Mouse (Mus musculus) monocyte, adult 2 months (primary cell): ENCODE data around the gene Alms1.
A peak's percentile ranks its signal among the peaks of the same experiment; 100 is the strongest.
"Not testable (repeated sequence)": the region's sequence is repeated elsewhere in the genome, so short reads cannot be mapped to it uniquely, and the experiment has no call there.

Experiments
- DNase-seq, 2 experiments: peaks; one replicate each; pipeline ENCODE4 v3.0.0; 2022; ENCODE audit warnings: low spot score in 2 of 2, low read depth in 1 of 2

Alms1 gene

DNA sequence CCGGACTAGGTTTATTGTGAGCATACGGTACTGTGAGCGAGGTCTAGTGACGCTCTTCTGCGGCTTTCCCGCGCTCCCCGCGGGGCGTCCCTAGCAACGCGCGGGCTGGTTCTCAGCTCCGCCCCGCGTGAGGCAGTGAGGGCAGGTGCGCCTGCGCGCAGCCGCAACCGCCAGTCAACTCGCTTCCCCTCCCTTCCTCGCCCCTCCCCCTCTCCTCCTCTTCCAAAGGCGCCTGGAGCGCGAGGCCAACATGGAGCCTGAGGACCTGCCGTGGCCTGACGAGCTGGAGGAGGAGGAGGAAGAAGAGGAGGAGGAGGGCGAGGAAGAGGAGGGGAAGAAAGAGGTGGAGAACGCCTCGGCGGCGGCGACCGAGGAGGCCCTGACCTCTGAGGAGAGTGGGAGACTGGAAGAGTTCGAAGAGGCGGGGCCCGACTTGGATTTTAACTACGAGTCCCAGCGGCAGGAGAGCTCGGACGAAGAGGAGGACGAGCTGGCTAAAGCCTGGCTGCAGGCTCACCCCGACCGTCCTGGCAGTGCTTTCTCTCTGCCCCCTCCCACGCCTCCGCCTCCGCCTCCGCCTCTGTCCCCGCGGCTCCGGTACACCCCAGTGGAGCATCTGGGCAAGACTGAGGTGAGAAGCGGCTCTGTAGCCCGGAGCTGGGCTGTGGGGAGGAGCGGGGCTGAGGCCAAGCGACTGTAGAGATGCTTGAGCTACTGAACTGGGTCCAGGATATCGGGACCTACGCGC, at the start of gene Alms1:
Alms1 (plus strand) TSS at position 136 of the 748 bp plus-strand sequence.
- DNase-seq, result peak; percentile 67 to 75

DNA sequence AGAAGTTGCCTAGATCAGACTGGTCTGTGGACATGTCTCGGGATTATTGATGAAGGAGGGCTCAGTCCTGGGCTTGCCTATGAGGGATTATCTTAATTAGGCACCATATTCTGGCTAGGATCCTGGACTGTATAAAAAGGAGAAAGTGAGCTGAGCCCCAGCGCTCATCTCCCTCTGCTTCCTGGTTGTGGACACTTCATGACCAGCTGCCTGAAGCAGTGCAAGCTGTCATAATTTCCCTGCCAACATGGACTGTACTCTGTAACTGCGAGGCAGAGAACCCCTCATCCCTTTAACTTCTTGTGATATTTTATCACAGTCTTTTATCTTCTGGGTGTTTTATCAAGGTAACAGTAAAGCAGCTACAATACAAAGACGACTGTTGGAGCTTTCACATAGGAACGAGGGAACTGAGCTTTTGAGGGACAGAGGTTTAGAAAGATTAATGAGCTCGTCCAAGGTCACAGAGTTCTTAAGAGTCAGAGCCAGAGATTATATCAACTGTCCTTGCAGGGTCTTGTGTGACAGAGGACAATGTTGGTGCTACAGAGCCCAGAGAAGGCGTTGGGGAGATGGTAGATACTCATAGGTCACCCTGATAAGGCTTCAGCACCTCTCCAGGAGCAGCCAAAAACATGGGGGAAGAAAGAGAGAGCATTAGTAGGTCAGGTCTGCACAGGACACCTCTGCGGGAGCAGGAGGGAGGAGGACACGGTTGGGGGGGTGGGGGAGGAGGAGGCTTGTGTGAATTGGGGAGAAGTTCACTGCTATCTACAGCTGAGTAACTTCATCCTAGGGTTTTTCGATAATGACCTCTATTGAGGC, 43.8 kb upstream of the Alms1 start:
- no peak for DNase-seq

DNA sequence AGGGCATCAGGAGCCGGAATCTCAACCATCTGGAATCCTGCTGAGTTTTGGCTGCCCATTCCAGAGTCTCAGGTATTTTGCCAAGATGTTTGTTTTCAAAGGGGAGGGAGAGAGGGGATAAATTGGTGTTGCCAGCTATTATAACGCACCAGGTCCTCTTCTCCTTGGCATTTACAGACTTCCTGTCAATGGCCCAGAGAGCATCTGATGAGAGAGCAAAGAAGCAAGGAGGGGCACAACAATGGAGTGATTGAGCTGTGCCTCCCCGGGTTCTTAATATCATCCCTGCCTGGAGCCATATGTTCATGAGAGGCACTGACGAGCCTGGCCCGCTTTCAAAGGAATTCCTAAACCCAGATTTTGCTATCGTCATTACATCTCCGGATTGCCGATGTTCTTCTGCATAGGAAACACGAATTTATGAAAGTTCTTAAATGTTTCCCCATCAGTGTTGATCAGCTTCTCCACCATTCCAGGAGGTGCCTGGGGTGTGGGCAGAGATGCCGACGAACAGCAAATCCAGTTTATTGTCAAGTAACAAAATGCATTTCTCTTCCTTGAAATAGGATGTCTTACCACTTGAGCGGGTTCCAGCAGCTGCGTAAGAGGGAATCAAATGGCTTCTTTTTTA, 43.0 kb upstream of the Alms1 start:
- no peak for DNase-seq

DNA sequence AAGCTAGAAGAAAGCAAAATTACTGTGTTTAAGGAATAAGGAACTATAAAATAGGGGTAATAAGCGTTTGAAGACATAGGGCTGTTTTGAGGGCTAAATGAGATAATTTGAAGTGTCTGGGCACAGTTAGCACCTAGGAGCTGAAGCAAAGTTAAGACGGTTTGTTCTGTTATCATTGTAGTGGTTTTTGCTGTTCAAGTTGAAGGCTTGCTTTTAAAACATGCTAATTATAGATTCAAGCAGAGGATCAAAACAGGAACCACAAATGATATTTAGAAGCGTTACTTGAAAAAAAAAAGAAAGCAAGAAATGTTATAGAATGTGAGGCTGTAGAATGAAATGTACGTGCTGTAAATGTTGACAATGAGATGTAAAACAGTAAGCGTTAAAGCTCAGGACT, 39.7 kb upstream of the Alms1 start:
- DNase-seq, result no peak

DNA sequence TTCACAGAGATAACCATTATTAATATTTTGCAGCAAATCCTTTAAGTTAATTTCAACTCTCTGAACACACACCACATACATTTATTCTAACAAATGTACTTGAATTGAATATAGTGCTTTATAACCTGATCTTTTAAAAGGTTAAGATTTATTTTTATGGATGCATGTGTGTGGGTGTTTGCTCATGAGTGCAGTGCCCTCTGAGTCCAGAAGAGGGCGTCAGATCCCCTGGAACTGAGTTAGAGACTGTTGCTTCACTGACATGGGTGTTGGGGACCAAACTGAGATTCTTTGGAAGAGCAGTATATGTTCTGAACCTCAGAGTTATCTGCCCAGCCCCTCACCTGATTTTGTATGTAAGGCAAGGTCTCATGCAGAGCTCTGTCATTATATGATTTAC, 25.0 kb upstream of the Alms1 start:
- no peak for DNase-seq

DNA sequence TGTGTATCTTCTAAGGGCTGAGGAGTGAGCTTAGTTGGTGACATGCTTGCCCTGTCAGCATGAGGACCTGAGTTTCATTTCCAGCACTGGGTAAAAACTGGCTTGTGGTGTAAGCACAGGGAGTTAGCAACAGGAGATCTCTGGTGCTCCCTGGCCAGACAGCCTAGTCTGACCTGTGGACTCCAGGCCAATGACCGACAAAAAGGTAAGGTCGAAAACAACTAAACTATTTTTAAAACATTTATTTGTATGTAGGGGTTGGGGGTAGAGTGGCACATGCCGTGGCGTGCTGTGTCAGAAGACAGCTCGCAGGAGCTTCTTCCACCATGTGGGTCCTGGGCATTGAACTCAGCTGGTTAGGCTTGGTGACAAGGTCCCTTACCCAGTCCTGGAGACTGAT, 14.5 kb upstream of the Alms1 start:
- no peak for DNase-seq

DNA sequence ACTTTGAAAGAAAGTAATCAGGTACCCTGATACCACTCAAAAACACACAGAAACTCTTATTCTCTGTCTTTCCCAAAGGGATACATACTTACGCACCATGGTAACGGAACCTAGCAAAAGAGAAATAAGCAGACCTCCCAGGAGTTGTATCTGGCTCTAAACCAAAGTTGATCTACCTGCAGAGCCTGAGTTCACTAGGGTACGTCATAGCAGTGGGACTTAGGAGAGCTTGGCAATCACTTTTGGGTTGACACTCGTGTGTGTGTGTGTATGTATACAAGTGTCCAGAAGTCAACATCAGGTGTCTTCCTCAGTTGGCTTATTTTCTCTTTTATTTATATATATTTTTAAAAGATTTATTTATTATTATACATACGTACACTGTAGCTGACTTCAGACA, 5.6 kb upstream of the Alms1 start:
- no peak for DNase-seq

DNA sequence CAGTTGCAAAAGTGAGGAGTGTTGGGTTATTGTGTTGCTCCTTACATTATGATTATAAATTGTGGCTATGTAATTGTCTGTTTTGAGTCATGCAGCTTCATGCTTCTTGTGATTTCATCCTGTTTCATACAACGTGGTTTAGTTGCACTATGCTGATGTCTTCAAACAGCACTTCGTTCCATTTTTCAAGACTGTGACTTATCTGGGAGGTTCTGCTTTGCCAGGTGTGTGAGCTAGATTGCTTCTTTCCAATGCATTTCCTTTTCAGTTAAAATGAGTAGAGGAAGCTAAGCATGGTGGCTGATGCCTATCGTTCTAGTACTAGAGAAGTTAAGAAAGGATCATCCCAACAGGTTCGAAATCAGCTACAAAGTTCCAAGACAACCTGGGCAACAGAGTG, 2.7 kb upstream of the Alms1 start:
- no peak for DNase-seq

DNA sequence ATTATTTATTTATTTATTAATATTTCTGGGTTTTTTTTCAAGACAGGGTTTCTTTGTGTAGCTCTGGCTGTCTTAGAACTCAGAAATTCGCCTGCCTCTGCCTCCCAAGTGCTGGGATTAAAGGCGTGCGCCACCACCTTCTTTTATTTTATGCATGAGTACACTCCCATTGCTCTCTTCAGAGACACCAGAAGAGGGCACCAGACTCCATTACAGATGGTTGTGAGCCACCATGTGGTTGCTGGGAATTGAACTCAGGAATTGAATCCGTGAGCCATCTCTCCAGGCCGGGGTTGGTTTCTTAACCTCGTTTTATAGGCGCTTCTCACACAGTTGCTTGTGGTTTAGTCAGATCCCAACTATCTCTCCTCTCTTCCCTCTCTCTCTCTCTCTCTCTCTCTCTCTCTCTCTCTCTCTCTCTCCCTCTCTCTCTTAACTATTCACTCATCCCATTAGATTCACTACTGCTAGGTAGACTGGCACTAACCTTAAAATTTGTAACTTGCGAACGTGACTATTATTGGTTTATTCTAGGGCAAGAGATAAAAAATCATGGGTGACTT, 445 bp upstream of the Alms1 start:
- DNase-seq, result no peak

DNA sequence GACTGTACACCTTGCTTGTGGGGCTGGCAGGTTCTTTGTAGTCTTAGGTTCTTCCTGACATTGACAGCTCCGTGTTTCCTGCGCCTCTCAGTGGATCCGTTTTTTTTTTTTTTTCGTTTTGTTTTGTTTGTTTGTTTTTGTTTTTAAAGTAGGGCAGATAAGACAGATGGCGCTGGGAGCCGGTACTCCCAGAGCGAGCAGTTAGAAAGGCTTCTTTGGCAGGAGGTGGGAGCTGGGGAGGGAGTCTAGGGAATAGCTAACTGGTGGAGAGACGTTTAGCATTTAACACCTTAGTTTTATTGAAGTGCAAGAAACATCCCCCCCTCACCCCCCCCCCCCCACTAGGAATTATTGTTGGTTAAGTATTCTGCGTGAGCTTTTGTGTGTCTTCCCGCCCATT, 833 bp downstream of the Alms1 start:
- DNase-seq, result no peak

DNA sequence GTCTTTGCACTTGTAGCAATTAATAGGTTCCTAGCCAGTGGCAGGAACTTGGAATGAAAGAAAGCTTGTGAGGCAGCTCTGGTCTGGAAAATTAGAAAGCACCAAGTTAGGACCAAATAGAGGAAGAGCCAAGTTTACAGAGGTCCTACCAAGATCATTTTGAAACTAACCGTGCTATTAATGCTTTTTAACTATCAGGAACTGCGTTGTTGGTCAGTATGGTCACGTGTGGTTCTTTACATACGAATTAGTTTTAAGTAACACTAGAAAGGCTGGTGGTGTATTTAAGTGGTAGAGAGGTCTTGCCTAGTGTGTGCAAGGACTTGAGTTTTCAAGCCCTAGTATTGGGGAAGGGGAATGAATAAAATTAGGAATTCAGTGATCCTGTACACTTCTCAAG, 1.2 kb downstream of the Alms1 start:
- DNase-seq, result no peak

DNA sequence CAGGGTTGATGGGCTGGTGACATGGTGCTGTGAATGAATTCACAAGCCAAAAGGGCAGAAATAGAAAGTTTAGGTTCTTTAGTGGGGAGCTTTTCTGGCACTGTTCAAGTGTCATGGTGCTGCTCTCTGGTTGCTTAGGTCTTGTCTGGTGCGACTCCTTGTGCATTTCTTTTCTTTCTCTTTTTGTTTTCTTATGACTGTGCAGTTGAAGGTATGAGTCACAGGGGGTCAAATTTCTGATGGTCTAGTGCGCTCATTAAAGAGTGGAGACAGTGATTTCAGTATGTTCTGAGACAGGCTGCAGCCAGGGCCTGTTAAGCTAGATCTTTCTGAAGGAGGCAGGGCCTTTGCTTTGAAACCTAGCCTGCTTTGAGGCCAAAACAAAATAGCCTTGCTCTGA, 2.8 kb downstream of the Alms1 start:
- no peak for DNase-seq

DNA sequence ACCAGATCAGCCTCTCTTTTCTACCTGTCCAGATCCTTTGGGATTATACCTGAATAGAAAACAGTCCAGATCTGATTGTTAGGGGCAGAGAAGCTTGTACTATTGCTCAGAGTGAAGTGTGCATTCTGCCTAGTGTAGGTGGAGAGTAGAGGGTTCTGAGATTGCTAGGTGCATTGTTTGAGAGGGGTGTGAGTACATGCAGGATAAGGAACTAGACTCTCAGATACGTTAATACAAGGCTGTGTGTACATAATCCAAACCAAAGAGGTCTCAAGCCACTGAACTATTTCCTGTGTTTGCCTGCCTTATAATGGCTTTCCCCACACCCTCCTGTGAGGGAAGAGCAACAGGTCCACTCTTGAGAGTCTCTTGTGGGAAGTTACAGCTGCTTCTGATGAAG, 12.0 kb downstream of the Alms1 start:
- DNase-seq, result no peak

DNA sequence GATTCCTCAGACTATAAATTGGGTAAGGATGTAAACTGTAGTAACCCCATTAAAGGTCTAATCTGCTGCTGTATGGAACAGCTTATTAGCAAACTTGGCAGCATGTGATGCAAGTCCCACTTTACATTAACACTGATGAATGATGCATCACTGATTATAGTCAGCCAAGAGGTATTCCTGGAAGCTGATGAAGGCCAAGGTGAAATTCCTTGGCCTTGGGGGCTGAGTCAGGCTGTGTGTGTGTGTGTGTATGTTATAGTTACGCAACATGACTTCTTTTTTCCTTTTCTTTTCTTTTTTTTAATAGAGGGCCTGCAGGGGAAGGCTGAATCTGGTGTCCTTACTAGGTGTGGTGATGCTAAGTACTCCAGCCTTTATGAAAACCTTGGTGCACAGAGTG, 23.2 kb downstream of the Alms1 start:
- no peak for DNase-seq

DNA sequence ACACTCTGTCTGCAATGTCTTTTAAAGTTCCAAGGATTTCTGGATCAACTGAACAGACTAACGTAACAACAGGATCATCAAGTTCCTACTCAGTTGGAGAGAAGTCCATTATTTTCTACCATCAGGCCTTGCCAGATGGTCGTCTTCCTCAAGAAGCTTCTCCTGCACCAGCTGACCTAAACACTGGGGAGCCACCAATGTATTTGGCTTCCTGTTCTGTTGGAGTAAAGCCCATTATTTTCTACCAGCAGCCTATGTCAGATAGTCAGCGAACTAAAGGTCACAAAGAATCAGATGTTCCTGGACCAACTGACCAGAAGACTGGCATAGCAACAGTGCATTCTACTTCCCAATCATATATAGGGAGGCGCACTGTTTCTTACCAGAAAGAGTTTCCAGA, 33.5 kb downstream of the Alms1 start:
- DNase-seq, result no peak

DNA sequence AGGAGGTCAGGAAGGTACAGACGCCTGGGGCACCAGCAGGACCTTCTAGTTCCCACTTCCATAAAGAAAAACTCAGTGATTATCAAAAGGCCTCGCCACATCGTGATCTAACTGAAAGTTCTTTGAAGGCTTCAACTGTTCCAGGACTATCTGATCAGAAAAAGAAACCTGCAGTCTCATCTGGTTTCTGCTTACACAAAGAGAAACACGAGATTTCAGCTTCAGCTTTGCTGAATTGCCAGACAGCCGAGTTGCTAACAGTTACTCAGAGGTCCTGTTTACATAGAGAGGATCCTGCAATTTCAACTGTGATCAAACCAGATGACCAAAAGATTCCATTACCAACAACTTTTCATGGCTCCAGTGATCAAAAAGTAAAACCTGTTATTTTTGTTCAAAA, 34.3 kb downstream of the Alms1 start:
- DNase-seq, result no peak

DNA sequence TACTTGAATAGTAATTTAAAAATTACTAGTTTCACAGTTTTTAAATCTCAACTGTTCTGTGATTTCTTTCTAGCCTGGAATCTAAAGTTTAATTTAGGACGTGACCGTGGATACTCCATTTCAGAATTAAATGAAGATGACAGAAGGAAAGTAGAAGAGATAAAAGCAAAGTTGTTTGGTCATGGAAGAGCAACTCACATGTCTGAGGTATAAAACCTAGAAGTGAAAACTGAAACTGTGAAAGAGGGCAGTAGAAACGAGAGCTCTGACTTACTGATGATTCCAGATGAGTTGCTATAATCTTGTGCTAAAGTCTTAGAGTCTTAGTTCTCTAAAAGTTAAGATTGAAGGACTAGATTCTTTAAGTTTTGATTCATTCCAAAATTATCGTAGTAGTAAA, 37.2 kb downstream of the Alms1 start:
- no peak for DNase-seq

DNA sequence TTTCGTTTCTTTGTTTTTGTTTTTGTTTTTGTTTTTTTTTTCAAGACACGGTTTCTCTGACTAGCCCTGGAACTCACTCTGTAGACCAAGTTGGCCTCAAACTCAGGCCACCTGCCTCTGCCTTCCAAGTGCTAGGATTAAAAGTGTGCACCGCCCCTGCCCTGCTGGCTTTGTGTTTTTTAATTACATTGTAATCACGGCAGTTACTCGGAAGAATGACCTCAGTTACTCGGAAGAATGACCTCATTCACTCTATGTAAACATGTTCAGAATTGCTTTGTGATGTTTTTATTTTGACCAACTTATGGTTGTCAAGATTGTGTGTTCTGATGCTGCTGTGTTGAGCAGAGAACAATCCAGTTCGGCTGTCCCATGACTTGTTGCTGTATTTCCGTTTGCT, 45.8 kb downstream of the Alms1 start:
- DNase-seq, result no peak

DNA sequence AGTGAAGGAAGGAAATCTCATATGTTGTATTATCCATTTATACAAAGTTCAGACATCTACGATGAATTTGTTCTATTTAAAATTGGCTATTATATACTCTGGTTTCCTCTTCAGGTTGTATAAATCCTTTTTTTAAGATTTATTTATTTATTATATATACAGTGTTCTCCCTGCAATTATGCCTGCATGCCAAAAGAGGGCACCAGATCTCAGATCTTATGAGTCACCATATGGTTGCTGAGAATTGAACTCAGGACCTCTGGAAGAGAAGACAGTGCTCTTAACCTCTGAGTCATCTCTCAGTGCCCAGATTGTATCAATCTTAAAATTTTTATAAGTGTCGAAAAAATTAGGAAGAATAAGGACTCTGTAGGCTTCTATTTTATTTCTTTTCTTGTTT, 65.9 kb downstream of the Alms1 start:
- no peak for DNase-seq

DNA sequence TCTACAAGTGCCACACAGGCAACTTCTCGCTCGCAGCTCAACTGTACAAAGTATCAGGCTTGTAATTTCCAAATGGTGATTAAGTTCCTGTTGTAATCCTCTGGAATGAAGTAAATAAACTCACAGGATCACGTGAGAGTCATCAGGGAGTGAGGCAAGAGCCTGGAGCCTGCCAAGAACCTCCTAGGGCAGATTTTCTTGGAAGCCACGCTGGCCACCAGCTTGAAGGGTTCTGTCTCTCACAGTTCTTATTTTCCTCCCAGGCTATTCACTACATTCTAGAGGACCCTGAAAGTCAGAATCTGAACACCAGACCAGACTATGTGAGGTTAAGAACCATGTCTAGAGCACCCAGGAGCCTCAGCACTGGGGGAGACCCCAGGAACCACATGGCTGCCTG, 114.6 kb downstream of the Alms1 start:
- not testable (repeated sequence) for DNase-seq

DNA sequence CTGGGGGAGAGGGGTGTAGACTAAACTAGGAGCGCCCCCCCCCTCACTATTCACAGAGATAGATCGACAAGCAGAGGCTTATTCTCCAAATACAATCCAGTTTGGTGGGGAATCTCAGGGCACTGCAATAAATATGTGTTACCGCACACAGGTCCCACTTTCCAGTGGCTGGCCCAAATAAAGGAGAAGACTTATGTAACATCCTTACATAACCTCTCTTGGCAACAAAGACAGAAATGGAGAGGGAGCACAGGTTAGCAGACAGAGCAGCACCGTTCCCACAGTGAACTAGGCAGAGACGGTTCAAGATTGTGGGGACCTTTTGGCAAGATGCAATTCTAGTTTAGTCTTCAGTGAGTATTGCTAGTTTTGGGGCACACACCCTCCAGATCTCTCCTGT, 121.9 kb downstream of the Alms1 start:
- not testable (repeated sequence) for DNase-seq

DNA sequence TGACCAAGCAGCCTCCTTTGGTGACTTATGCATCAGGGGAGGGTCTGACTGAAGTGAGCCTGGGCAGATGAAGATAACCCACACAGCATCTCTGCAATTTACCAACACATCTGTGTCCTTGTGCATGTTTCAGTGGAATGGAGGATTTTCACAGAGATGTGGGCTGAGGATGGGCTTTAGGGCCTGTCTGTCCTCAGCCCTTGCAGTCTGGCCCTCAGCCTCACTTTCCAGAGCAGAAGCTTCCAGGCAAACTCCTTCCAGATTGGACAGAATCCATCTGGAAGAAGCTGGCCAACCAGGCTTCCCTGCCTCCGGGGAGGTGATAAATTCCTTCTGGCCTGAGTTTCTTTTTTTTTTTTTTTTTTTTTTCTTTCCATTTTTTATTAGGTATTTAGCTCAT, 122.3 kb downstream of the Alms1 start:
- not testable (repeated sequence) for DNase-seq
